Mouse (Mus musculus) heart, embryonic 12.5 days (tissue): ENCODE results near the gene Nvl. TPM values are rescaled to one million over a fixed set of nuclear protein-coding genes. Genes with fewer than 3 reads are reported as not detected.

Experiments
- ATAC-seq: fragments of 200-750 bp; cut with Nextera tagmentation; 2 replicates; pipeline ENCODE4 v1.8.0; 2017; ENCODE audit warnings: moderate TSS enrichment, moderate library complexity; ENCODE audit not compliant: insufficient number of reproducible peaks, low FRiP score
- H3K27ac ChIP-seq: fragments of 300-500 bp; sonication (generic); 2 replicates; pipeline ENCODE4 v1.5.1; 2016; ENCODE audit warnings: mild to moderate bottlenecking, moderate library complexity; ENCODE audit not compliant: poor library complexity, severe bottlenecking
- H3K27me3 ChIP-seq: fragments of 300-500 bp; sonication (generic); replicated peaks from 2 replicates; pipeline ENCODE4 v1.6.1; 2016; ENCODE audit warnings: mild to moderate bottlenecking, moderate library complexity
- H3K36me3 ChIP-seq: fragments of 300-500 bp; sonication (generic); 2 replicates; pipeline ENCODE4 v1.6.1; 2016; ENCODE audit warnings: mild to moderate bottlenecking, moderate library complexity
- H3K4me1 ChIP-seq: fragments of 300-500 bp; sonication (generic); replicated peaks from 2 replicates; pipeline ENCODE4 v1.6.1; 2016; ENCODE audit warnings: mild to moderate bottlenecking
- H3K4me2 ChIP-seq: fragments of 300-500 bp; sonication (generic); 2 replicates; pipeline ENCODE4 v1.6.1; 2016; ENCODE audit warnings: mild to moderate bottlenecking, moderate library complexity
- H3K4me3 ChIP-seq: fragments of 300-500 bp; sonication (generic); 2 replicates; pipeline ENCODE4 v1.5.1; 2016; ENCODE audit warnings: mild to moderate bottlenecking
- H3K9ac ChIP-seq: fragments of 300-500 bp; sonication (generic); 2 replicates; pipeline ENCODE4 v1.6.1; 2016; ENCODE audit warnings: mild to moderate bottlenecking, moderate library complexity
- H3K9me3 ChIP-seq: fragments of 300-500 bp; sonication (generic); replicated peaks from 2 replicates; pipeline ENCODE4 v1.6.1; 2016; ENCODE audit warnings: mild to moderate bottlenecking, moderate library complexity
- WGBS: fragments of 180-500 bp; shearing (Covaris S2); methylation state at CpG from one replicate; pipeline ENCODE4 v1.1.7; 2016; 5-methylcytosine and 5-hydroxymethylcytosine counted together
- polyA plus RNA-seq: library from polyadenylated mRNA; unstranded; fragments of >200 nt; fragmentation: Nextera tagmentation; extraction: Ambion mirVana; gene quantifications from 2 replicates; pipeline ENCODE4 v1.2.1, GENCODE M21; 2016

Gene Nvl
- polyA plus RNA-seq: 21.4 and 22.6 TPM in 2 replicates

GRCm38 (mm10) chr1:181143950-181144836 lies at the start of gene Nvl, which contains the start of gene Cnih4:
Gene Nvl, minus strand, starts transcription at chr1:181144204.
Gene Cnih4, plus strand, starts transcription at chr1:181144693.
- Histone ChIP-seq H3K27ac (peak within 1 kb of the TSS; percentile 83), H3K4me1 (peaks cover 14% of the 10 kb centered on the region), H3K4me3 (peak within 1 kb of the TSS; percentile 95), H3K9ac (peak within 1 kb of the TSS; percentile 90), H3K36me3 (peaks cover 19% of the 10 kb centered on the region), H3K27me3 (no peaks in the 10 kb centered on the region), H3K4me2 (peak within 1 kb of the TSS; percentile 87), H3K9me3 (no peaks in the 10 kb centered on the region)
- peak; percentile 96 for ATAC-seq
- whole genome bisulfite sequencing: under 1% methylated on average over 52 of the region's 52 CpGs

DNA sequence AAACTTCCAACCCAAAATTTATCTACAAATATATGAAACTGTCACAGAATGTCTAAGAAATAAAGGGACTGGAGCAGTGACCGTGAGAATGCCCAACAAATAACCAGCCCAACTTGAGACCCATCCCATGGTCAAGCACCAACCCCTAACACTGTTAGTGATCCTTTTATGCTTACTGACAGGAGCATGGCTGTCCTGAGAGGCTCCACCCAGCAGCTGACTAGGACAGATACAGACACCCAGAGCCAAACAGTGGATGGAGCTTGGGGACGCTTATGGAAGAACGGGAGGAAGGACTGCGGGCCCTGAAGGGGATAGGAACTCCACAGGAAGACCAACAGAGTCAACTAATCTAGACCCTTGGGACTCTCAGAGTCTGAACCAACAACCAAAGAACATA lies 44.9 kb upstream of the Nvl start:
- Histone ChIP-seq H3K4me2 (no peak overlapping the region), H3K9me3 (no peaks in the 10 kb centered on the region), H3K36me3 (peaks cover 81% of the 10 kb centered on the region), H3K27ac (no peak overlapping the region), H3K9ac (no peak overlapping the region), H3K4me1 (no peaks in the 10 kb centered on the region; the same call in 1 of the 2 replicates), H3K27me3 (no peaks in the 10 kb centered on the region), H3K4me3 (no peak overlapping the region)
- 83% methylated on average over 4 of the region's 4 CpGs for WGBS
- ATAC-seq: no peak

DNA sequence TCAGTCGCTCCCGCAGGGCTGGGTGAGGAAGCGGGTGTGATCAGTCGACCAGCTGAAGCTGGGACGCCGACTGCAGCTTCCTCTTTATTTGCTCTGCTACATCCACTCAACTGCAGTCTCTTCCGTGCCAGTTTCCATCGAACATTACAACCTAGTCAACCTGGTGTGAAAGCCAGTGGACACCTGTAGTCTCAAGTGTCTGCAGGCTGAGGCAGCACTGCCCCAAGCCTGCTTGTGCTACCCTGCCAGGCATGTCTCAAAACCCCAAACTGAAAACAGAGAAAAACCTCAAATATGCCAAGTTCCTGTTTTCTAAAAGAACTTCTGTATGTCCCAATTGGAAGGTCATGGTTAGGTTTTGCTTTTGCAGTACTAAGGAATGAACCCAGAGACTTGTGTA lies 26.2 kb upstream of the Nvl start:
- no peak for ATAC-seq
- H3K4me1 ChIP-seq: no peaks in the 10 kb centered on the region
- no peak overlapping the region for H3K27ac ChIP-seq
- H3K9ac ChIP-seq: no peak overlapping the region
- H3K4me3 ChIP-seq: no peak overlapping the region
- no peak overlapping the region for H3K4me2 ChIP-seq
- peaks cover 72% of the 10 kb centered on the region for H3K36me3 ChIP-seq
- H3K27me3 ChIP-seq: no peaks in the 10 kb centered on the region
- WGBS: 78% methylated on average over 8 of the region's 8 CpGs
- no peaks in the 10 kb centered on the region for H3K9me3 ChIP-seq

GRCm38 (mm10) chr1:181168377-181168776 lies 24.4 kb upstream of the Nvl start:
- Histone ChIP-seq H3K4me3 (no peak overlapping the region), H3K4me1 (no peaks in the 10 kb centered on the region), H3K9ac (no peak overlapping the region), H3K27ac (no peak overlapping the region), H3K27me3 (no peaks in the 10 kb centered on the region), H3K4me2 (no peak overlapping the region), H3K9me3 (no peaks in the 10 kb centered on the region), H3K36me3 (peaks cover 77% of the 10 kb centered on the region)
- WGBS: 61% methylated on average over 3 of the region's 3 CpGs
- 0 out of 2 replicates have a peak, but pooled peaks have one; percentile 42 for ATAC-seq

GRCm38 (mm10) chr1:181167816-181168215 lies 23.8 kb upstream of the Nvl start:
- Histone ChIP-seq H3K9me3 (no peaks in the 10 kb centered on the region), H3K4me2 (no peak overlapping the region), H3K4me1 (no peaks in the 10 kb centered on the region), H3K27me3 (no peaks in the 10 kb centered on the region), H3K9ac (no peak overlapping the region), H3K36me3 (peaks cover 83% of the 10 kb centered on the region), H3K4me3 (no peak overlapping the region), H3K27ac (no peak overlapping the region)
- WGBS: 83% methylated on average over 2 of the region's 2 CpGs
- ATAC-seq: no peak

DNA sequence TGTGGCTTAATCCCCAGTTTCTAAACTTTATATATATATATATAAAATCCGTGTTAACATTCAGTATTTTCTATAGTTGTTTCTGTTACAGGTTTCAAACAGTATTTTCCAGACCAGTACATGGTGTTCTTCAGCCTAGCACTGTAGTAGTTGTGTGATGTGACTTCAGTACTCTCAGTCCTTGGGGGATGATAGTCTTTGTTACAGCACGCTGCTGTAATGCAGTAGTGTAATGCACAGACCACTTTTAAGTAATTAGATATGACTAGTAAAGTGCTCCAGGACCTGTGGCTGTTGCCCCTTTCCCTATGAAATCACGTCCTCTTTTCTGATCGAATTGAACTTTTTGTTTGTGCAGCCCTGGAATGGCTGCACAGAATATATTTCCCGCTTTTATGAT lies 7.5 kb upstream of the Nvl start:
- Histone ChIP-seq H3K36me3 (peaks cover 21% of the 10 kb centered on the region), H3K4me2 (peak overlapping the region; percentile 75), H3K9ac (peak overlapping the region; percentile 96), H3K4me1 (peaks cover 12% of the 10 kb centered on the region), H3K27ac (0 out of 2 replicates have a peak overlapping the region, but pooled peaks have one; percentile 86), H3K27me3 (no peaks in the 10 kb centered on the region), H3K4me3 (peak overlapping the region; percentile 76), H3K9me3 (no peaks in the 10 kb centered on the region)
- ATAC-seq: no peak
- 36% methylated on average over 5 of the region's 5 CpGs for WGBS

- peak overlapping the region; percentile 96 for H3K9ac ChIP-seq
- peak overlapping the region; percentile 75 for H3K4me2 ChIP-seq
- peaks cover 19% of the 10 kb centered on the region for H3K36me3 ChIP-seq
- peak overlapping the region; percentile 76 for H3K4me3 ChIP-seq
- H3K27ac ChIP-seq: peak overlapping the region; percentile 86
- peaks cover 12% of the 10 kb centered on the region for H3K4me1 ChIP-seq
- WGBS: under 1% methylated on average over 42 of the region's 59 CpGs
- no peaks in the 10 kb centered on the region for H3K9me3 ChIP-seq
- peak; percentile 88 for ATAC-seq
- H3K27me3 ChIP-seq: no peaks in the 10 kb centered on the region
Measured at GRCm38 (mm10) chr1:181150827-181151534, 7.0 kb upstream of the Nvl start.

DNA sequence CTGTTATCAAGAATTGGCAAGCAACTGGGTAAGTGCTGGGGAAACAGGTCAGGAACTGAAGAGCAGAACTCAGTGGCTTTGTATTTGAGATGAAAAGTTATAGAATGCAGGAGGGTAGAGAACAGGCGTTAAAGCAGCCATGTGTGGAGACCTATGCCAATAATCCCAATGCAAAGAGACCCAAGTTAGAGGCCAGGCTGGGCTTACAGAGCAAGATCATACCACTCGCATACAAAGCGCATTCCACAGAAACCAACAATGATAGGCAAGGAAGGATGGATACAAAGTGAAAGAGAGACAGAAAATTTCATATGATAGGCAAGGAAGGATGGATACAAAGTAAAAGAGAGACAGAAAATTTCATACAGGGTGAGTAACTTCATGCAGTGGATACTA lies 6.4 kb upstream of the Nvl start:
- Histone ChIP-seq H3K4me1 (peaks cover 12% of the 10 kb centered on the region), H3K27ac (no peak overlapping the region), H3K9ac (no peak overlapping the region), H3K4me3 (peak overlapping the region; percentile 76; the same call in 1 of the 2 replicates), H3K27me3 (no peaks in the 10 kb centered on the region), H3K4me2 (no peak overlapping the region), H3K9me3 (no peaks in the 10 kb centered on the region), H3K36me3 (peaks cover 14% of the 10 kb centered on the region)
- 67% methylated on average over 3 of the region's 3 CpGs for WGBS
- ATAC-seq: peak; percentile 3; the same call in 1 of the 2 replicates

DNA sequence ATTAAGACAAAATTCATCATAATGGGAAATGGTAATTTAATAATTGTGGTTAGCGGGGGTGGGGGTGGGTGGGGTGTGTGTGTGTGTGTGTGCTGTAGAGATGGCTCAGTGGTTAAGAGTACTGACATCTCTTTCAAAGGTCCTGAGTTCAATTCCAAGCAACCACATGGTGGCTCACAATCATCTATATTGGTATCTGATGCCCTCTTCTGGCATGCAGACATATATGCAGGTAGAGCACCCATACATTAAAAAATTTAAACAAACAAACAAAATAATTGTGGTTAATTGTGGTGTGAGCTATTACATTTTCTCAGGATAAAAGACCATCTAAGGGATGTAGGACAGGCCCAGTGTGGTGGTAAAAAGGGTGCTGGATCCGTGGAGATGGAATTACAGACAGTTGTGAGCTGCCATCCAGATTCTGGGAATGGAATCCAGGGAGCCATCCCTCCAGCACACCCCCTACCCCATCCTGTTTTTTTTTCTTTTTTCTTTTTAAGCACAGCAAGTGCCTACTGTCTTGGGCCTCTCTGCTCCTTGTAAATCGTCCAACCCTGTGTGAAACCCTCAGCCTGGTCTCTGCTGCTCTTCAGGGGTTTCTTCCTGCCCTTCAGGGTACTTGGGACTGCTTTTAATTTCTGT lies 5.5 kb upstream of the Nvl start:
- ATAC-seq: no peak
- Histone ChIP-seq H3K27ac (no peak overlapping the region), H3K4me3 (no peak overlapping the region), H3K36me3 (peaks cover 4% of the 10 kb centered on the region), H3K9ac (no peak overlapping the region), H3K4me2 (no peak overlapping the region), H3K27me3 (no peaks in the 10 kb centered on the region), H3K9me3 (no peaks in the 10 kb centered on the region), H3K4me1 (peaks cover 17% of the 10 kb centered on the region)
- WGBS: 66% methylated on average over 3 of the region's 3 CpGs

DNA sequence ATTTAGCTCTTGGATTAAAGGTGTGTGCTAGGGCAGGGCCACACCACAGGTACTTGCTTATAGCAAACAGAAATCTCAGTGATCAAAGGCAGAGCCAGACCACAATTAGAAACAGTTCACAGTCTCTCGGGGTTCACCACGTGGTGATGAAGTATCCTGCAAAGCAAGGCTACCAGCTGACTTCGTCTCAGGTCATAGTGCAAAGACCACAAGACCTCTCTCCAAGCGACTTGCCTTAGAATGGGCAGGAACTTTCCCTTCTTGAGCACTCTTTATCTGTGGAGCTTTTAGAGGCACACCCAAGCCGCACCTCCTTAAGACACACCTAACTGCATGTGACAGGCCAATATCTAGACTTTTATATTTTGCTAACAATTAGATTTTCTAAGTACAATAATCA lies 4.5 kb upstream of the Nvl start:
- 59% methylated on average over 5 of the region's 5 CpGs for WGBS
- H3K4me2 ChIP-seq: no peak overlapping the region
- H3K9ac ChIP-seq: no peak overlapping the region
- H3K4me1 ChIP-seq: peaks cover 17% of the 10 kb centered on the region
- no peak overlapping the region for H3K4me3 ChIP-seq
- H3K36me3 ChIP-seq: no peaks in the 10 kb centered on the region
- no peak for ATAC-seq
- no peaks in the 10 kb centered on the region for H3K27me3 ChIP-seq
- no peak overlapping the region for H3K27ac ChIP-seq
- no peaks in the 10 kb centered on the region for H3K9me3 ChIP-seq

GRCm38 (mm10) chr1:181146187-181146586 lies 2.2 kb upstream of the Nvl start:
- whole genome bisulfite sequencing: 83% methylated on average over 2 of the region's 2 CpGs
- no peak overlapping the region for H3K27ac ChIP-seq
- H3K4me1 ChIP-seq: peaks cover 14% of the 10 kb centered on the region
- peaks cover 4% of the 10 kb centered on the region; the same call in 1 of the 2 replicates for H3K36me3 ChIP-seq
- no peaks in the 10 kb centered on the region for H3K27me3 ChIP-seq
- peak overlapping the region; percentile 24; the same call in 1 of the 2 replicates for H3K4me2 ChIP-seq
- no peak overlapping the region for H3K9ac ChIP-seq
- ATAC-seq: no peak
- no peaks in the 10 kb centered on the region for H3K9me3 ChIP-seq
- no peak overlapping the region for H3K4me3 ChIP-seq
